Mouse (Mus musculus): ENCODE results near the gene Ccnt1.
A peak's percentile ranks its signal among the peaks of the same experiment; 100 is the strongest.

Ccnt1 gene

GRCm38 (mm10) chr15:98507321-98507720 is 63.4 kb downstream of the Ccnt1 start:
- DNase-seq = no peak

GRCm38 (mm10) chr15:98506253-98506957 is 64.3 kb downstream of the Ccnt1 start:
- DNase-seq = no peak

GRCm38 (mm10) chr15:98504514-98504913 is 66.2 kb downstream of the Ccnt1 start:
- peak; percentile 79 for DNase-seq

DNA sequence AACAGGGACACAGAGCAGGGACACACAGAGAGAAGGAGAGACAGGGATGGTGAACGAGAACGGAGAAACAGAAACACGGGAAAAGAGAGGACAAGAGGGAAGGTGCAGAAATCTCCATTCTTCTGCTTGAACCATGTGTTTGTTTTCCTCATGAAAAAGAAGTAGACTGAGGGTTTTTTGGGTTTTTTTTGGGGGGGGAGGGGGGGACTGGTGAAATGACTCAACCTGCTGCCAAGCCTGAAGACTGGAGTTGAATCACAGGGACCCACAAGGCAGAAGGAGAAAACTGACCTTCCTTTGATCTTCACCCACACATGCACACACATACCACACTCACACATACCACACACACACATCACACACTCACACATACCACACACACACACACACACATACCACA is 67.4 kb downstream of the Ccnt1 start:
- DNase-seq = no peak

DNA sequence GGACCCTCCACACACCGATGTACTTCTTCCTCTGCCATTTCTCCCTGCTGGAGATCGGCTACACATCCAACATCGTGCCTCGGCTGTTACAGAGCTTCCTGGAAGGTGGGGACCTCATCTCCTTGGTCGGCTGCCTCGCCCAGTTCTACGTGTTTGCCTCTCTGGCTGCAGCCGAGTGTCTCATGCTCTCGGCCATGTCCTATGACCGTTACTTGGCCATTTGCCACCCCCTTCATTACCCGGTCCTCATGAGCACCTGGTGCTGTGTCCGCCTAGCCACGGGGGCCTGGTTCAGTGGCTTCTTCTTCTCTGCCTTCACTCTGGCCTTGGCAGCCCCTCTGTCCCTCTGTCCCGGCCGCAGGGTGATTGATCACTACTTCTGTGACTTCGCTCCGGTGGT is 73.1 kb downstream of the Ccnt1 start:
- DNase-seq = no peak

- DNase-seq = no peak
Measured at GRCm38 (mm10) chr15:98492102-98492501, 78.6 kb downstream of the Ccnt1 start, which contains the start of gene Olfr279. Olfr279 (plus strand) TSS chr15:98492402.

GRCm38 (mm10) chr15:98491332-98491731 is 79.4 kb downstream of the Ccnt1 start:
- DNase-seq = no peak

All from right cerebral cortex, postnatal 4 days (tissue).